Mouse (Mus musculus): ENCODE measurements around the gene Zdhhc8. TPM values are rescaled to one million over a fixed set of nuclear protein-coding genes. Genes with fewer than 3 reads are reported as not detected.

The Zdhhc8 gene
- polyA plus RNA-seq, 1 experiment from 2014 or later, result 9.3 TPM

GRCm38 (mm10) chr16:18249364-18249967 lies 14.5 kb upstream of the Zdhhc8 start:
- under 1% methylated on average over 27 of the region's 27 CpGs for WGBS
- peak overlapping the region; percentile 93 for H3K9ac ChIP-seq (ENCODE audit: low read length)
- H3K36me3 ChIP-seq (ENCODE audit: control insufficient read depth, insufficient read depth, low read length), result peaks cover 43% of the 10 kb centered on the region

GRCm38 (mm10) chr16:18248433-18249363 lies 13.8 kb upstream of the Zdhhc8 start, which contains the start of the genes Trmt2a and Ranbp1:
Trmt2a (plus strand) TSS chr16:18248679.
Ranbp1 (minus strand) TSS chr16:18248732.
- peaks cover 22% of the 10 kb centered on the region for H3K4me1 ChIP-seq (replicated peaks; ENCODE audit: control insufficient read depth, insufficient read depth, low read length)
- H3K4me2 ChIP-seq (ENCODE audit: low read depth, low read length), result peak within 1 kb of the TSS; percentile 91
- ATAC-seq (ENCODE audit: low read depth), result peak; percentile 96
- peaks cover 41% of the 10 kb centered on the region for H3K36me3 ChIP-seq (ENCODE audit: control insufficient read depth, insufficient read depth, low read length)
- peak within 1 kb of the TSS; percentile 94 for H3K9ac ChIP-seq (ENCODE audit: low read length)
- peak within 1 kb of the TSS; percentile 94 for H3K27ac ChIP-seq (ENCODE audit: low read length)
- H3K27me3 ChIP-seq (ENCODE audit: control insufficient read depth, insufficient read depth, low read depth, low read length), result no peaks in the 10 kb centered on the region
- H3K4me3 ChIP-seq (ENCODE audit: low read length), result peak within 1 kb of the TSS; percentile 96
- no peaks in the 10 kb centered on the region for H3K9me3 ChIP-seq (ENCODE audit: control insufficient read depth, low read length)
- under 1% methylated on average over 99 of the region's 102 CpGs for WGBS

More at GRCm38 (mm10) chr16:18249364-18249967, 14.5 kb upstream of the Zdhhc8 start:
- no peaks in the 10 kb centered on the region for H3K27me3 ChIP-seq (ENCODE audit: control insufficient read depth, insufficient read depth, low read depth, low read length)
- peak overlapping the region; percentile 96 for H3K4me3 ChIP-seq (ENCODE audit: low read length)
- H3K9me3 ChIP-seq (ENCODE audit: control insufficient read depth, low read length), result no peaks in the 10 kb centered on the region
- no peak; the same call in 1 of the 2 replicates for ATAC-seq (ENCODE audit: low read depth)
- peaks cover 22% of the 10 kb centered on the region for H3K4me1 ChIP-seq (replicated peaks; ENCODE audit: control insufficient read depth, insufficient read depth, low read length)
- H3K4me2 ChIP-seq (ENCODE audit: low read depth, low read length), result peak overlapping the region; percentile 91
- H3K27ac ChIP-seq (ENCODE audit: low read length), result peak overlapping the region; percentile 94

- peak; percentile 9; the same call in 1 of the 2 replicates for ATAC-seq (ENCODE audit: low read depth)
- WGBS, result 1% methylated on average over 33 of the region's 33 CpGs
- peak overlapping the region; percentile 96 for H3K4me3 ChIP-seq (ENCODE audit: low read length)
Observed at GRCm38 (mm10) chr16:18247521-18248399, 12.8 kb upstream of the Zdhhc8 start.

GRCm38 (mm10) chr16:18241581-18241980 lies 6.6 kb upstream of the Zdhhc8 start:
- Histone ChIP-seq H3K9ac (ENCODE audit: low read length) (no peak overlapping the region), H3K36me3 (ENCODE audit: control insufficient read depth, insufficient read depth, low read length) (peaks cover 73% of the 10 kb centered on the region), H3K27me3 (ENCODE audit: control insufficient read depth, insufficient read depth, low read depth, low read length) (no peaks in the 10 kb centered on the region), H3K4me3 (ENCODE audit: low read length) (no peak overlapping the region), H3K4me1 (replicated peaks; ENCODE audit: control insufficient read depth, insufficient read depth, low read length) (peaks cover 1% of the 10 kb centered on the region), H3K9me3 (ENCODE audit: control insufficient read depth, low read length) (no peaks in the 10 kb centered on the region), H3K27ac (ENCODE audit: low read length) (no peak overlapping the region), H3K4me2 (ENCODE audit: low read depth, low read length) (no peak overlapping the region)
- no peak for ATAC-seq (ENCODE audit: low read depth)
- WGBS, result 91% methylated on average over 10 of the region's 10 CpGs

More at GRCm38 (mm10) chr16:18247521-18248399, 12.8 kb upstream of the Zdhhc8 start:
- Histone ChIP-seq H3K27ac (ENCODE audit: low read length) (peak overlapping the region; percentile 87), H3K9ac (ENCODE audit: low read length) (peak overlapping the region; percentile 94), H3K27me3 (ENCODE audit: control insufficient read depth, insufficient read depth, low read depth, low read length) (no peaks in the 10 kb centered on the region), H3K36me3 (ENCODE audit: control insufficient read depth, insufficient read depth, low read length) (peaks cover 43% of the 10 kb centered on the region), H3K9me3 (ENCODE audit: control insufficient read depth, low read length) (no peaks in the 10 kb centered on the region), H3K4me1 (replicated peaks; ENCODE audit: control insufficient read depth, insufficient read depth, low read length) (peaks cover 22% of the 10 kb centered on the region), H3K4me2 (ENCODE audit: low read depth, low read length) (peak overlapping the region; percentile 68)

GRCm38 (mm10) chr16:18236676-18237501 lies 2.0 kb upstream of the Zdhhc8 start:
- no peak for ATAC-seq (ENCODE audit: low read depth)
- Histone ChIP-seq H3K4me3 (ENCODE audit: low read length) (no peak overlapping the region), H3K9ac (ENCODE audit: low read length) (no peak overlapping the region; the same call in 1 of the 2 replicates), H3K9me3 (ENCODE audit: control insufficient read depth, low read length) (no peaks in the 10 kb centered on the region), H3K27ac (ENCODE audit: low read length) (no peak overlapping the region), H3K4me1 (replicated peaks; ENCODE audit: control insufficient read depth, insufficient read depth, low read length) (peaks cover 14% of the 10 kb centered on the region), H3K36me3 (ENCODE audit: control insufficient read depth, insufficient read depth, low read length) (peaks cover 33% of the 10 kb centered on the region), H3K4me2 (ENCODE audit: low read depth, low read length) (no peak overlapping the region), H3K27me3 (ENCODE audit: control insufficient read depth, insufficient read depth, low read depth, low read length) (no peaks in the 10 kb centered on the region)
- 60% methylated on average over 7 of the region's 7 CpGs for WGBS

GRCm38 (mm10) chr16:18235389-18236065 lies 591 bp upstream of the Zdhhc8 start:
- H3K4me3 ChIP-seq (ENCODE audit: low read length), result peak overlapping the region; percentile 89
- peak overlapping the region; percentile 90 for H3K27ac ChIP-seq (ENCODE audit: low read length)
- peaks cover 20% of the 10 kb centered on the region for H3K36me3 ChIP-seq (ENCODE audit: control insufficient read depth, insufficient read depth, low read length)
- H3K9me3 ChIP-seq (ENCODE audit: control insufficient read depth, low read length), result no peaks in the 10 kb centered on the region
- H3K9ac ChIP-seq (ENCODE audit: low read length), result peak overlapping the region; percentile 90
- peak overlapping the region; percentile 87 for H3K4me2 ChIP-seq (ENCODE audit: low read depth, low read length)
- peak; percentile 72 for ATAC-seq (ENCODE audit: low read depth)
- peaks cover 14% of the 10 kb centered on the region for H3K4me1 ChIP-seq (replicated peaks; ENCODE audit: control insufficient read depth, insufficient read depth, low read length)
- WGBS, result 3% methylated on average over 19 of the region's 19 CpGs
- no peaks in the 10 kb centered on the region for H3K27me3 ChIP-seq (ENCODE audit: control insufficient read depth, insufficient read depth, low read depth, low read length)

GRCm38 (mm10) chr16:18233919-18234670 lies 841 bp downstream of the Zdhhc8 start:
- Histone ChIP-seq H3K4me2 (ENCODE audit: low read depth, low read length) (peak overlapping the region; percentile 87), H3K27ac (ENCODE audit: low read length) (peak overlapping the region; percentile 90), H3K4me1 (replicated peaks; ENCODE audit: control insufficient read depth, insufficient read depth, low read length) (peaks cover 20% of the 10 kb centered on the region), H3K36me3 (ENCODE audit: control insufficient read depth, insufficient read depth, low read length) (peaks cover 12% of the 10 kb centered on the region), H3K9me3 (ENCODE audit: control insufficient read depth, low read length) (no peaks in the 10 kb centered on the region), H3K27me3 (ENCODE audit: control insufficient read depth, insufficient read depth, low read depth, low read length) (no peaks in the 10 kb centered on the region), H3K4me3 (ENCODE audit: low read length) (peak overlapping the region; percentile 89), H3K9ac (ENCODE audit: low read length) (peak overlapping the region; percentile 90)
- 11% methylated on average over 13 of the region's 13 CpGs for WGBS
- ATAC-seq (ENCODE audit: low read depth), result peak; percentile 15; the same call in 1 of the 2 replicates
